ENCODE assay signal across 9 mouse cellular contexts in the genomic region with DNA sequence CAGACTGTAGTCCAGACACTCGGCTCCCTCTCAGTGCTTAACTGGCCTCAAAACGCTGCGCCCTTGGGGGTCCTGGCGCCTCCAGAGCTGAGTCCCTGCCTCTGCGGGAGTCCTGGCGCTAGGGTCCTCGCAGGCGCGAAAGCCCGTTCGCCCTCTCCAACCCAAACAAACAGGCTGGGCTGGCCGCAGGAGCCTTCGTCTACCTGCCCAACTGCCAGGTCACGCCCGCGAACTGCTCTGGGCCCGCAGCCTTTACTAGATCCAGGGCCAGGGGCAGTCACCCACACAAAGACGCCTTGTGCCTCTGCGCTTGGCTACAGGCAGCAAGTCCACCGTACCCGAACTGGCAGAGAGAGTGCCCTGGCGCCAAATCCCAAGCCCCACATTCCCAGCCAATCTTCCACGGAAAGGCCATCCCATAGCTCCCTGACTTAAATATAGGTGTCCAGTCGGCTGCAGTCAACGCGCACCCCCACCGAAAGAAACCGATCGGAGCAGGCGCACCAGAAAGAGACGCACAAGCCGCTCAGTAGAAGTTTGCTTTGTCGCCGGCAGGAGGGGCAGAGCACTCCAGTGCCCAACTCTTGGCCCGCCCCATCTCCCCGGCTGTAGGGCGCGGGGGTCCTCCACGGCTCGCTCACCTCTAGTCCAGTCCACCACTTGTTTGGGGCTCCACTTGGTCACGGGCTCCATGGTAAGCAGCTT. TPM values are rescaled to one million over a fixed set of nuclear protein-coding genes. Genes with fewer than 3 reads are reported as not detected.
DNase-seq lines count a peak whose midpoint lies in the region; ATAC-seq and TF ChIP-seq lines count a peak whose summit lies in the region.
"Had no signal": no experiment of that assay in that cellular context is flagged by ENCODE, and none has a peak within 500 bp of the region (broad histone marks: within the 10 kb centered on the region; RNA-seq: fewer than 3 reads in every experiment).

No protein-coding gene starts in this region.

- no peaks in the 10 kb centered on the region for H3K36me3 ChIP-seq in heart, embryonic 11.5 days (ENCODE audit: control insufficient read depth, insufficient read depth, low read length)
- H3K36me3 ChIP-seq in kidney, embryonic 15.5 days = 0 out of 2 replicates have a peak, but pooled peaks cover 6% of the 10 kb centered on the region
- no peaks in the 10 kb centered on the region for H3K36me3 ChIP-seq in midbrain, postnatal 0 days (ENCODE audit: insufficient read depth, low read length)
- H3K36me3 ChIP-seq in spleen, adult 2 months (ENCODE audit: control insufficient read depth, insufficient read depth, low read length) = no peaks in the 10 kb centered on the region

- H3K9me3 ChIP-seq in heart, embryonic 11.5 days (replicated peaks; ENCODE audit: control insufficient read depth, low read length) = no peaks in the 10 kb centered on the region; the same call in 1 of the 2 replicates
- H3K9me3 ChIP-seq in kidney, embryonic 15.5 days (replicated peaks) = no peaks in the 10 kb centered on the region
- H3K9me3 ChIP-seq in midbrain, postnatal 0 days (ENCODE audit: low read length) = no peaks in the 10 kb centered on the region

- no peak for TF ChIP-seq POLR2A in brain, embryonic 14.5 days (IDR thresholded peaks at IDR 0.05; ENCODE audit: borderline replicate concordance, extremely low read depth, insufficient read depth, insufficient read length, poor library complexity, severe bottlenecking)
- no peak for TF ChIP-seq POLR2A in spleen, adult 2 months (IDR thresholded peaks at IDR 0.05; ENCODE audit: low read depth, low read length)

- peak; percentile 53; the same call in 1 of the 2 replicates for ATAC-seq in erythroblast, adult 5-6 weeks (replicated peaks; ENCODE audit: low FRiP score, poor library complexity, severe bottlenecking)
- ATAC-seq in heart, embryonic 11.5 days (replicated peaks; ENCODE audit: insufficient number of reproducible peaks, low FRiP score, low TSS enrichment) = peak; percentile 80
- peak; percentile 89 for ATAC-seq in kidney, embryonic 15.5 days (replicated peaks; ENCODE audit: low FRiP score)
- ATAC-seq in midbrain, postnatal 0 days (ENCODE audit: low FRiP score) = peak; percentile 85

- H3K9ac ChIP-seq in heart, embryonic 11.5 days (ENCODE audit: low read depth, low read length) = peak overlapping the region; percentile 87
- H3K9ac ChIP-seq in kidney, embryonic 15.5 days = peak overlapping the region; percentile 89
- peak overlapping the region; percentile 59 for H3K9ac ChIP-seq in midbrain, postnatal 0 days (replicated peaks; ENCODE audit: low read length, poor library complexity, severe bottlenecking)

- TF ChIP-seq CTCF in brain, embryonic 14.5 days (IDR thresholded peaks at IDR 0.05; ENCODE audit: borderline replicate concordance, extremely low read depth, insufficient read depth, insufficient read length) = peak; percentile 60
- peak; percentile 68 for TF ChIP-seq CTCF in midbrain, postnatal 0 days (IDR thresholded peaks at IDR 0.05)
- peak; percentile 68; the same call in 1 of the 2 replicates for TF ChIP-seq CTCF in spleen, adult 2 months (IDR thresholded peaks at IDR 0.05; ENCODE audit: extremely low read depth, insufficient read depth, insufficient read length, insufficient replicate concordance)

- peak; percentile 77 to 79 for DNase-seq in B cell, adult 2 months
- peak; percentile 83 for DNase-seq in brain, embryonic 14.5 days (ENCODE audit: low read depth)
- DNase-seq in liver = peak; percentile 76
- peak; percentile 70 for DNase-seq in midbrain, postnatal 0 days (ENCODE audit: low spot score)
- peak; percentile 51 to 67 for DNase-seq in spleen, adult 2 months (ENCODE audit: low read depth in 1 of 2, low spot score in 2 of 2)

- H3K27ac ChIP-seq in heart, embryonic 11.5 days (ENCODE audit: low read depth, low read length) = peak overlapping the region; percentile 84
- peak overlapping the region; percentile 93 for H3K27ac ChIP-seq in kidney, embryonic 15.5 days
- peak overlapping the region; percentile 33 for H3K27ac ChIP-seq in midbrain, postnatal 0 days (ENCODE audit: low read depth, low read length)
- H3K27ac ChIP-seq in spleen, adult 2 months (ENCODE audit: insufficient read depth, low read length) = peak overlapping the region; percentile 51

- under 1% methylated on average over 41 of the region's 41 CpGs for WGBS in heart, embryonic 11.5 days (ENCODE audit: insufficient replicate concordance)
- under 1% methylated on average over 41 of the region's 41 CpGs for WGBS in kidney, embryonic 15.5 days
- under 1% methylated on average over 40 of the region's 41 CpGs for WGBS in midbrain, postnatal 0 days
- WGBS in spleen, adult 2 months = 1% methylated on average over 41 of the region's 41 CpGs

- H3K4me1 ChIP-seq in heart, embryonic 11.5 days (ENCODE audit: control insufficient read depth, insufficient read depth, low read length) = peaks cover 19% of the 10 kb centered on the region
- H3K4me1 ChIP-seq in kidney, embryonic 15.5 days = peaks cover 58% of the 10 kb centered on the region
- peaks cover 3% of the 10 kb centered on the region; the same call in 1 of the 2 replicates for H3K4me1 ChIP-seq in midbrain, postnatal 0 days (ENCODE audit: insufficient read depth, low read length)
- peaks cover 5% of the 10 kb centered on the region; the same call in 1 of the 2 replicates for H3K4me1 ChIP-seq in spleen, adult 2 months (ENCODE audit: control insufficient read depth, insufficient read depth, insufficient read length)

- H3K4me2 ChIP-seq in heart, embryonic 11.5 days = peak overlapping the region; percentile 97
- H3K4me2 ChIP-seq in kidney, embryonic 15.5 days = peak overlapping the region; percentile 85
- H3K4me2 ChIP-seq in midbrain, postnatal 0 days (ENCODE audit: low read depth, low read length, poor library complexity, severe bottlenecking) = peak overlapping the region; percentile 99

- H3K4me3 ChIP-seq in heart, embryonic 11.5 days (ENCODE audit: low read depth, low read length) = peak overlapping the region; percentile 81
- peak overlapping the region; percentile 88 for H3K4me3 ChIP-seq in kidney, embryonic 15.5 days (replicated peaks)
- H3K4me3 ChIP-seq in midbrain, postnatal 0 days (ENCODE audit: low read depth, low read length) = peak overlapping the region; percentile 69
- peak overlapping the region; percentile 80 for H3K4me3 ChIP-seq in spleen, adult 2 months (ENCODE audit: extremely low read depth, insufficient read depth, insufficient read length)

- no peaks in the 10 kb centered on the region for H3K27me3 ChIP-seq in heart, embryonic 11.5 days (ENCODE audit: control insufficient read depth, insufficient read depth, low read length)
- H3K27me3 ChIP-seq in kidney, embryonic 15.5 days = no peaks in the 10 kb centered on the region
- H3K27me3 ChIP-seq in midbrain, postnatal 0 days (ENCODE audit: insufficient read depth, low read length) = peaks cover 8% of the 10 kb centered on the region; the same call in 1 of the 2 replicates
- no peaks in the 10 kb centered on the region for H3K27me3 ChIP-seq in spleen, adult 2 months (ENCODE audit: control insufficient read depth, insufficient read depth, low read length)

RNA-seq across cellular contexts. Expression of a gene that starts 0.9 kb away (rescaled TPM):
- 3.8 and 3.9 TPM in 2 replicates for polyA plus RNA-seq in brain, embryonic 14.5 days (2012; rRNA removed)
- 1.3 and 2.1 TPM in 2 replicates for total RNA-seq in erythroblast, adult 5-6 weeks (2015; ENCODE audit: low replicate concordance)
- 0.09 and 2.5 TPM in 2 replicates for total RNA-seq in erythroblast, adult 5-6 weeks (2017; ENCODE audit: low replicate concordance)
- polyA plus RNA-seq in heart, embryonic 11.5 days (2014; fragmentation: Nextera tagmentation; extraction: Ambion mirVana) = 3.9 and 5.8 TPM in 2 replicates
- 17.1 and 18.7 TPM in 2 replicates for polyA plus RNA-seq in kidney, embryonic 15.5 days (2015; fragmentation: Nextera tagmentation; extraction: Ambion mirVana)
- 2.8 and 4.1 TPM in 2 replicates for total RNA-seq in midbrain, postnatal 0 days (2014; rRNA removed)
- 1.3 and 1.8 TPM in 2 replicates for polyA plus RNA-seq in midbrain, postnatal 0 days (2015; fragmentation: Nextera tagmentation; extraction: Ambion mirVana)
- 5.8 TPM in 2 replicates for polyA plus RNA-seq in spleen, adult 2 months (2012; rRNA removed)
- total RNA-seq: MEL had no signal

Comparison
In these comparisons a context has a peak if more than half of its experiments do, and no peak if none do; other contexts are left out.
1. Peak in every context shown above with its lines: DNase-seq, ATAC-seq, H3K4me3 ChIP-seq and H3K27ac ChIP-seq.
2. H3K27ac ChIP-seq: peak in every context shown above with its lines; median percentile 93 in kidney, embryonic 15.5 days; 84 in heart, embryonic 11.5 days; 51 in spleen, adult 2 months; 33 in midbrain, postnatal 0 days.